Mouse (Mus musculus) liver (tissue): ENCODE results near the gene Myo3a.
"Not testable (repeated sequence)": the region's sequence is repeated elsewhere in the genome, so short reads cannot be mapped to it uniquely, and the experiment has no call there.

Experiments used
- DNase-seq: peaks from one replicate; pipeline ENCODE4 v3.0.0-alpha.2; 2020; ENCODE audit warnings: mixed read lengths

Myo3a gene

DNA sequence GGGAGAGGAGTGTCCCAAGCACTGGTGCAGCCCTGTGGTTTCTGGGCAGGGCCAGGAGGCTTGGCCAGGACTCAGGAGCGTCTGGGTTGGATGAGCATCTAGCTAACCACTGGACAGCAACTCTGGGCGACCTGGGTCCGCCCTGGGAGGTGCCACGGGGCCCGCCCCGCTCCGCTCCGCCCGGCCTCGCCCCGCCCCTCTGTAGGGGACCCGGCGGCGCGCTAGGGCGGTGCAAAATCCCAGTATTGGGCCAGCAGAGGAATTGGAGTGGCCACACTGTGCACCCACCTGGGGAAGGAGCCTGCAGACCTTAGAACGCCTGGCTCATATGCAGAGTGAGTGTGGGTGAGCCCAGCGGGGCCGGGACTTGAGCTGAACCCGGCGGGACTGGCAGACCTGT, at the start of gene Myo3a:
TSS of gene Myo3a (plus strand) at position 196 of the 400 bp plus-strand sequence.
- DNase-seq: peak; percentile 4

DNA sequence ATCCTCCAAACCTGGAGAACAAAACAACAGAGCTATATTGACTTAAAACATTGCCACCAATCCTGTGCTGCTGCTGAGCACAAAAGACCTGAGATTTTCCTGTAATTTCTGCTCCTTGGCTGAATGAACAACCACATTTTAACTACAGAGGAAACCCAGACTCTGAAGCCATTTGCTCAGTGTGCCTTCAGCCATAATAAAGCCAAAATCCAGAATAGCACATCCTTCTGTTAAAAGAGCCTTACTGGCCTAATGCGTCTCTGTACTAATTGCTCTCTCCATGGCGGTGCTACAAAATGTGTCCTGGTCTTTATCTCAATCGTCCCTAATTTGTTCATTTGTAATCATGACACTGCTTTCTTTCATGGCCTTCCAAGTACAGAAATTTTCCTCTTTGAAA, 23.2 kb downstream of the Myo3a start:
- DNase-seq: no peak

- no peak for DNase-seq
Measured at GRCm38 (mm10) chr2:22251045-22251444, 23.7 kb downstream of the Myo3a start.

DNA sequence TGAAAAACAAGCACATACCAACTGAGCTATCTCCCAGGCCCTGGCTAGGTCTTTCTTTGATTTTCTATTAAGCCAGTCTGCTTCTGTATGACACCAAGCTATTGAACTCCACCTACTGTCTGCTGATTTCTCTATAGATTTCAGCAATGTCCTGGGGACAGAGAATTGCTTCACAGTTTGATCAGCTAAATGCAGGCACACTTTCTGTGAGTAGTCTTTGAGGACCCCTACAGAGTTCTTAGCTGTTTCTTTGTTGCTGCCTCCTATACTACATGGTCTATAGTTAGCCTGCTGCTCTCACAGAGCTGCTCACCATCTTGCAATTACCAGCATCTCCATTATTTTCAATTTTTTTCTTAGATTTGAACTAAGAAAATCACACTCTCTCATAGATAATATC, 28.3 kb downstream of the Myo3a start:
- no peak for DNase-seq

- no peak for DNase-seq
Measured at GRCm38 (mm10) chr2:22271555-22271954, 44.3 kb downstream of the Myo3a start.

DNA sequence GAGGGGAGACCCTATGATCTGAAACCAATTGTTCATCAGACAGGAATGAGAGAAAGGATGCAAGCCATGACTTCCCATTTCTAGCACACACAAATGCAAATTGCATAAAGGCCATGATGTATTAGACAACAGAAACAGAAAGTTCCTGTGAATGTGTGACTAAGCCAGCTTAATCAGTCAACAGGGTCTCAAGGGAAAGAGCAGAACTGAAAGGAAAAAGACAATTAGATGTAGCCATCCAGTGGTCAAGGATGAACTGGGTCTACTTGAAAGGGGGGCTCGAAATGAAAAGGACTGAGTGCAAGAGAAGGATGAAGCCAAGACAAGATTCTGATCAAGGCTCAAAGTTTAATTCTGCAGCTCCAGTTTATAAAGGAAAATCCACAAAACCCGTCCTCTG, 58.1 kb downstream of the Myo3a start:
- DNase-seq: no peak

GRCm38 (mm10) chr2:22285777-22286176, 58.5 kb downstream of the Myo3a start:
- DNase-seq: no peak

DNA sequence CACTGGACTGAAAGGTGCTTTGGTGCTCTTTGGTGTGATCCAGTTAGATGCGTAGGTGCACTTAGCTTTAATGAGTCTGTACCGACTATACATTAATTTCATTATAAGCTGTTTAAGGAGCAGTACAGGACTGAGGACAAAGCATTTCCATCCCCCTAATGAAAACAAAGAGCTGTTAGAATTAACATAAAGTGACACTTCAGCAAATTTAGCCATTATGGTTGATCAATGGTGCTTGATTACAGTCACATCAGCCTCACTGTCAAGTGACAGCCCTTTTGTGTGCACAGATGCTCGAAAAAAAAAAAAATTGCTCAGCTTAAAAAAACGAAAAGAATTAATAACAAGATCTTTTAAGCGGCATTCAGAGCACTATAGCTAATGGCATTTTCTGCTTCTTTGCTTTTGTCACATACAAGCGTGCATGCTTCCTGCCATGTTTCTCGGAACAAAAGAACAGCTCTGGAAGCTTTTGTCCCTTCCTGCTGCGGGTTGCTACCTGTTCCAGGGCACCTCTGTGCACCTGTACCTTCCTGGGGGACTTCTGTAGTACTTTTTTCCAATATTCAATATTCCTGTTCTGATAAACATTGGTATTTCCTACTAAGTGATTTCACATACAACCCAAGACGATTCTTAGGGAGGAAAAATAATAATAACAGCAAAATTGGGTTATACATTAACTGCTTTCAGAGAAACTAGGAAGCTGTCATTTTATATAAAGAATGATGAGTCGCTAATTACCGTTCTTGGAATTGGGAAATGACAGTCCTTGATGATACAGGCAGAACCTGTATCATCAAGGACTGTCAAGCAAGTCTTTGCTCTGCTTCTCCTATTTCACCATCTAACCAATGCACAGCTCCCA, 66.5 kb downstream of the Myo3a start:
- no peak for DNase-seq

GRCm38 (mm10) chr2:22294447-22294738, 67.1 kb downstream of the Myo3a start:
- no peak for DNase-seq

DNA sequence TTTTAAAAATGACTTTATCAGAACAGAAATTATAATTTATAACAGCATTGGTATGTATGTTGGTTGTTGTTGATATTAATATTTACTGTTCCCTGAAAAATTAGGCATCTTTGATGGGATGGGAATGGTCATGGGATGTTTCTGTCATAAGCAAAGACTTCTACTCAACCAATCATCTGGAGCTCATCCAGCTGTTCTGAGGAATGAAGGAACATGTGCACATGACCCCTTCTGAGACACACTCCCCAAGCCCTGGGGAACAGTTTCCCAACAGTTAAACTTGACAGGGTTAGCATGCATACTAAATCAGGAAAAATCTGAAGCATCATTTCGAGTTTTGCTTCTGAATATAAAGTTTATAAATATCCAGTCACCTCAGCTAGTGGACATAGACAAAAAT, 70.6 kb downstream of the Myo3a start:
- DNase-seq: no peak

GRCm38 (mm10) chr2:22338269-22338857, 111.1 kb downstream of the Myo3a start:
- peak; percentile 5 for DNase-seq

- not testable (repeated sequence) for DNase-seq
Measured at GRCm38 (mm10) chr2:22410511-22410910, 183.2 kb downstream of the Myo3a start.

GRCm38 (mm10) chr2:22548421-22548820, 321.1 kb downstream of the Myo3a start:
- DNase-seq: no peak

GRCm38 (mm10) chr2:22587469-22588169, 360.3 kb downstream of the Myo3a start:
- DNase-seq: not testable (repeated sequence)

DNA sequence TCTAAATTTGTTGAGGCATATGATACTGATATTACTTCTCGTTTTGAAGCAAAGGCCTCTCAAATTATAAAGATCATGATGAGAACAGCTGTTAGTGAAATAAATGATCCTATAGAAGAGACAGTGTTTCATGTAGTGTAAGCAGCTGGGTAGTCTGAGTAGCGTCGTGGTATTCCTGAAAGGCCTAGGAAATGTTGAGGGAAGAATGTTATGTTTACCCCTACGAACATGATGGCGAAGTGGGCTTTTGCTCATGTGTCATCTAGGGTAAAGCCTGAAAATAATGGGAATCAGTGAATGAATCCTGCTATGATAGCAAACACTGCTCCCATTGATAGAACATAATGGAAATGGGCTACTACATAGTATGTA, 360.9 kb downstream of the Myo3a start:
- DNase-seq: not testable (repeated sequence)

DNA sequence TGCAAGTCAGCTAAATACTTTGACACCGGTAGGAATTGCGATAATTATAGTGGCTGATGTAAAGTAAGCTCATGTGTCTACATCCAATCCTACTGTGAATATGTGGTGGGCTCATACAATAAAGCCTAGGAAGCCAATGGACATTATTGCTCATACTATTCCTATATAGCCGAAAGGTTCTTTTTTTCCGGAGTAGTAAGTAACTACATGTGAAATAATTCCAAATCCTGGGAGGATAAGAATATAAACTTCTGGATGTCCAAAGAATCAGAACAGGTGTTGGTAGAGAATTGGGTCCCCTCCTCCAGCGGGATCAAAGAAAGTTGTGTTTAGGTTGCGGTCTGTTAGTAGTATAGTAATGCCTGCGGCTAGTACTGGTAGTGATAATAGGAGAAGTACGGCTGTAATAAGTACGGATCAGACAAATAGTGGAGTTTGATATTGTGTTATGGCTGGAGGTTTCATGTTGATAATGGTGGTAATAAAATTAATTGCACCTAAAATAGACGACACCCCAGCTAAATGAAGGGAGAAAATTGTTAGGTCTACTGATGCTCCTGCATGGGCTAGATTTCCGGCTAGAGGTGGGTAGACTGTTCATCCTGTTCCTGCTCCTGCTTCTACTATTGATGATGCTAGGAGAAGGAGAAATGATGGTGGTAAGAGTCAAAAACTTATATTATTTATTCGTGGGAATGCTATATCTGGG, 361.5 kb downstream of the Myo3a start:
- DNase-seq: not testable (repeated sequence)

GRCm38 (mm10) chr2:22589382-22590205, 362.3 kb downstream of the Myo3a start:
- DNase-seq: not testable (repeated sequence)

DNA sequence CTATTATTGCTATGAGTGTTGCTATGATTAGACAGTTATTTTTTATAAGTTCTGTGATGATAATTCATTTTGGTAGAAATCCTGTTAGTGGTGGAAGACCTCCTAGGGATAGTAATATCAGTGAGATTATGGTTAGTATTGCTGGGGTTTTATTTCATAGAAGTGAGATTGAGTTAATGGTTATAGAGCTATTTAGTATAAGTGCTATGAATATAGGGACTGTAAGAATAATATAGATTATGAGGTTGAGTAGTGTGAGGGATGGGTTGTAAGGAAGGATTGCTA, 362.8 kb downstream of the Myo3a start:
- DNase-seq: no peak

GRCm38 (mm10) chr2:22617951-22618350, 390.6 kb downstream of the Myo3a start:
- DNase-seq: no peak

GRCm38 (mm10) chr2:22619416-22619815, 392.1 kb downstream of the Myo3a start:
- DNase-seq: no peak

GRCm38 (mm10) chr2:22620030-22620429, 392.7 kb downstream of the Myo3a start:
- no peak for DNase-seq

DNA sequence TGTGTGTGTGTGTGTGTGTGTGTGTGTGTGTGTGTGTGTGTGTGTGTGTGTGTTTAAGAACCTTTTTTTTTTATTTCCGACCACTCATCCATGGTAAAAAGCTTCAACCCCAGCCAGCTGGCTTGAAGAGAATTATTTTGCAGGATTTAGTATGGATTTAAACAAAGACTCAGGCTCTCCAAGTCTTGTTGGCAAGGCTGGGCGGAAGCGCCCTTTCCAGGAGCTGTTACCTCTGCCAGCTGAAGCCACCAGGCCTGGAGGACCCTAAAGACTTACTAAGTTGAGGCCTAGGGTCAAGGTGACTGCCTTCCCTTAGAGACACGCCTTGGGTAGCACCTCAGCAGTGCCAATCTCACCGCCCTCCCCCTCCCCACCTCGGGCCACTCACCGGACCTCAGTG, 393.2 kb downstream of the Myo3a start:
- no peak for DNase-seq
